Mouse (Mus musculus): Measurements from ENCODE around the gene Bola3. TPM values are rescaled to one million over a fixed set of nuclear protein-coding genes. Genes with fewer than 3 reads are reported as not detected.

Gene Bola3
- polyA plus RNA-seq, 1 experiment, result 87.1 TPM

DNA sequence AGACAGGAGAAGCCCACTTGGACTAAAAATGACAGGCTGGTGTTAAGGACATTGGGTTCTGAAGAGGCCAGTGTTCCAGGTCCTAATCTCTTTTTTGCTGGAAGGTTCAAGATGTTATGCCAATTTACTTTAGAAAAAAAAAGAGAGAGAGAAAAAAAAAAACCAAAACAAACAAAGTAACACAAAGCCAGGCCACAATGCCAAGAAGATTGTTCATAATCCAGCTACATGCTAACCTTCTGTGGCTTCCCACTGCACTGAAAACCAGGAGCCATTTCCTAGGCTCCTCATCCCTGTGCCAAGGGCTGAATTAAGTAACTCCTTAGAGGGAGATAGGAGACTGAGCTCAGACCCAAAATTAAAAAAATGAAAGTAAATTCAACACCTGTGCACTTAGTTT is 33.7 kb upstream of the Bola3 start:
- H3K27ac ChIP-seq (ENCODE audit: insufficient read depth, low read length), result no peak overlapping the region
- H3K4me1 ChIP-seq (ENCODE audit: control insufficient read depth, insufficient read depth, low read length), result no peaks in the 10 kb centered on the region
- no peak for TF ChIP-seq CTCF (IDR thresholded peaks at IDR 0.05; ENCODE audit: borderline replicate concordance, insufficient read depth, low read depth, low read length)
- TF ChIP-seq POLR2A (IDR thresholded peaks at IDR 0.05; ENCODE audit: borderline replicate concordance, insufficient read depth, low read length), result no peak
- no peak for DNase-seq
- H3K4me3 ChIP-seq (replicated peaks; ENCODE audit: insufficient read depth, low read depth, low read length), result no peak overlapping the region
- no peaks in the 10 kb centered on the region for H3K27me3 ChIP-seq (ENCODE audit: control insufficient read depth, insufficient read depth, low read length)

DNA sequence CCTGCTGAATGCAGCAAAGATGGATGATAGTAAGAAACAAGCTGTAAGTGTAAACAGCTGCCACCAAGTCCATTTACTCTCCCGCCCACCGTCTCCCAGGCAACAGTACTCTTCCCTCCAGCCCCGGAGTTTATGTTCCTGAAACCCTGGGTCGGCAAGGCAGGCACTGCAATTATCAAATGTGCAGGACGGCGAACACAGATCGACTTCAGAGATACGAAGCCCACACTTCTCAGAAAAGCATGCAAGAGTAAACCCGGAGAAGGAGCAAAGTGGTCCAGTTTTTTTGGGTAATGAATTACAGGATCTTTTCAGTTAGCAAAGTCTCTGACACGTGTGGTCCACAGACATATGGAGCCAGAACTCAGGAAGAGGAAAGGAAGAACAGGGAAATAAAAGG is 32.9 kb upstream of the Bola3 start:
- H3K27ac ChIP-seq (ENCODE audit: insufficient read depth, low read length), result no peak overlapping the region
- WGBS, result 13% methylated on average over 10 of the region's 10 CpGs
- no peaks in the 10 kb centered on the region for H3K4me1 ChIP-seq (ENCODE audit: control insufficient read depth, insufficient read depth, low read length)
- H3K27me3 ChIP-seq (ENCODE audit: control insufficient read depth, insufficient read depth, low read length), result no peaks in the 10 kb centered on the region
- no peak for TF ChIP-seq CTCF (IDR thresholded peaks at IDR 0.05; ENCODE audit: borderline replicate concordance, insufficient read depth, low read depth, low read length)
- no peak for TF ChIP-seq POLR2A (IDR thresholded peaks at IDR 0.05; ENCODE audit: borderline replicate concordance, insufficient read depth, low read length)
- DNase-seq, result no peak
- H3K4me3 ChIP-seq (replicated peaks; ENCODE audit: insufficient read depth, low read depth, low read length), result no peak overlapping the region

- 1% methylated on average over 52 of the region's 52 CpGs for WGBS
- no peaks in the 10 kb centered on the region for H3K4me1 ChIP-seq (ENCODE audit: control insufficient read depth, insufficient read depth, low read length)
- no peaks in the 10 kb centered on the region for H3K27me3 ChIP-seq (ENCODE audit: control insufficient read depth, insufficient read depth, low read length)
- TF ChIP-seq POLR2A (IDR thresholded peaks at IDR 0.05; ENCODE audit: borderline replicate concordance, insufficient read depth, low read length) (peak; percentile 50; the same call in 1 of the 2 replicates), CTCF (IDR thresholded peaks at IDR 0.05; ENCODE audit: borderline replicate concordance, insufficient read depth, low read depth, low read length) (peak; percentile 67; the same call in 1 of the 2 replicates)
- peak; percentile 91 to 95 for DNase-seq
- peak overlapping the region; percentile 64 for H3K4me3 ChIP-seq (replicated peaks; ENCODE audit: insufficient read depth, low read depth, low read length)
- peak overlapping the region; percentile 17 for H3K27ac ChIP-seq (ENCODE audit: insufficient read depth, low read length)
These were observed 31.7 kb upstream of the Bola3 start for GRCm38 (mm10) chr6:83317108-83317741.

DNA sequence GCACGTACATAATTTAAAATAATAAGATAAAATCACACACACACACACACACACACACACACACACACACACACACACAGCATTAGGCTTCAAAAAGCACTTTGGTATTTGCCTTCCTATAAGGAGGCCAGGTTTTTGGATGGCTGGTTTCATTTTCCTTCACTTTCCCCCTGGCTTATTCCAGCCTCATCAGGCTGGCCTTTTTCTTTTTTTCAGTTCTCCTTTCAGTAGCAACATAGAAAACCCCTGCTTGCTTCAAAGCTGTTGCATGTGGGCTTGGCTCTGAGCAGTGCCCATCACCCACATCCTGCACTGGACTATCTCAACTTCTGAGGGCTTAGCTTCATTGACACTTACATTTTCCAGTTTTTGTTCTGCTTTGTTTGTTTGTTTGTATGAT is 27.0 kb upstream of the Bola3 start:
- Histone ChIP-seq H3K27ac (ENCODE audit: insufficient read depth, low read length) (no peak overlapping the region), H3K4me3 (replicated peaks; ENCODE audit: insufficient read depth, low read depth, low read length) (no peak overlapping the region), H3K27me3 (ENCODE audit: control insufficient read depth, insufficient read depth, low read length) (no peaks in the 10 kb centered on the region), H3K4me1 (ENCODE audit: control insufficient read depth, insufficient read depth, low read length) (no peaks in the 10 kb centered on the region)
- no peak for TF ChIP-seq POLR2A (IDR thresholded peaks at IDR 0.05; ENCODE audit: borderline replicate concordance, insufficient read depth, low read length)
- no peak for TF ChIP-seq CTCF (IDR thresholded peaks at IDR 0.05; ENCODE audit: borderline replicate concordance, insufficient read depth, low read depth, low read length)
- DNase-seq, result no peak
- 57% methylated on average over 1 of the region's 1 CpGs for WGBS

DNA sequence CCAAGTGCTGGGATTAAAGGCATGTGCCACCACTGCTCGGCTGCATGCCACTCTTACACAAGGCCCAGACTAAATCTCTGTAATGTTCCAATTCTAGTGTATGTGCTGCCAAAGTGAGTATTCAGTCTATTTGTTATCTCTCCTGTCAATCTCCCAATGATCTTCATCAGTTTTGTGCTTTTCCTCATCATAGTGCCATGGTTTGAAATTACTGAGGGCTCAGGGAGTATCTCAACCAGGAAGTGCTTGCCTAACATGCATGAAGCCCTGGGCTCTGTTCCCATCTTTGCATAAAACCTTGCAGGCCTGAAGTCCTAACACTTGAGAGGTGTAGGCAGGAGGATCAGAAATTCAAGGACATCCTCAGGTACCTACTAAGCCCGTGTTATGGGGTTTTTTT is 26.2 kb upstream of the Bola3 start:
- Histone ChIP-seq H3K27me3 (ENCODE audit: control insufficient read depth, insufficient read depth, low read length) (no peaks in the 10 kb centered on the region), H3K4me3 (replicated peaks; ENCODE audit: insufficient read depth, low read depth, low read length) (no peak overlapping the region), H3K4me1 (ENCODE audit: control insufficient read depth, insufficient read depth, low read length) (no peaks in the 10 kb centered on the region), H3K27ac (ENCODE audit: insufficient read depth, low read length) (no peak overlapping the region)
- 58% methylated on average over 2 of the region's 2 CpGs for WGBS
- TF ChIP-seq CTCF (IDR thresholded peaks at IDR 0.05; ENCODE audit: borderline replicate concordance, insufficient read depth, low read depth, low read length) (no peak), POLR2A (IDR thresholded peaks at IDR 0.05; ENCODE audit: borderline replicate concordance, insufficient read depth, low read length) (no peak)
- no peak for DNase-seq

GRCm38 (mm10) chr6:83323652-83324419 is 25.1 kb upstream of the Bola3 start:
- WGBS, result 63% methylated on average over 8 of the region's 8 CpGs
- Histone ChIP-seq H3K4me1 (ENCODE audit: control insufficient read depth, insufficient read depth, low read length) (no peaks in the 10 kb centered on the region), H3K27me3 (ENCODE audit: control insufficient read depth, insufficient read depth, low read length) (no peaks in the 10 kb centered on the region), H3K27ac (ENCODE audit: insufficient read depth, low read length) (no peak overlapping the region), H3K4me3 (replicated peaks; ENCODE audit: insufficient read depth, low read depth, low read length) (no peak overlapping the region)
- DNase-seq, result no peak
- TF ChIP-seq POLR2A (IDR thresholded peaks at IDR 0.05; ENCODE audit: borderline replicate concordance, insufficient read depth, low read length) (no peak), CTCF (IDR thresholded peaks at IDR 0.05; ENCODE audit: borderline replicate concordance, insufficient read depth, low read depth, low read length) (no peak)

DNA sequence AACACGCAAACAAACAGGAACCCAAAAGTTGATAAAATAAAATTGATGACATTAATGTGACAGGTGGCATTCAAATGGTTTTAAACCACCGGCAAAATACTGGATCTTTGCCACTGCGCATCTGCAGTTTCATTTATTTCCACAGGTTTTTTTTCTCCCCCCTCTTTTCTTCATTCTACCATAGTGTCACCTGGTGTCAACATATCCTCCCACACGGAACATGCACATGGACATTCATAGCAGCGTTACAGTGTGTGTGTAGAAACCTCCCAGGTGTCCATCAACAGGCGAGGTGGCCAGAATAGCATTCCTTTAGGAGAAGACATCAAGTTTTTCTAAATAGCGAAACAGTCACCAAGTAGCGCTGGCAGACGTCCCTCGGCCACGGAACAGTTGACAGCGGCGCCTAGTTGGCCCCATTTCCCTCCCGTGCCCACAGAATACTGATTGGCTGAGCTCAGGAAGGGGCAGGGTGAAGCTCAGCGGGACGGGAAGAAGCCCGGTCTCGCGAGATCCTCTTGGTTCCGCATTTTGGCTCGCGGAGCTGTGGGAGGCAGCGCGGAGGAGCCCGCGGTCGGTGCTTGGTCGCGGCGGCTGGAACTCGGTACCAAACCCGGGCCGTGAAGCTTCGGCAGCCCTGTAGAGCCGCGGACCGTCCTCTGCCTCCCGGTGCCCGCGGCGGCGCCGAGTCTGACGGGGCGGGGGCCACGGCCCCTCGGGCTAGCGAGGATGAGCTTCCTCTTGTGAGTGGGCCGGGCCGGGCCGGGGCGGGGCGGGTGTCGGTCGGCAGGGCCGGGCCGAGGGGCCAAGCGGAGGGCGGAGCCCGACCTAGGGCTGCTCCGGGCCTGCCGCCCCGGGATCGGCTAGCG is 23.2 kb upstream of the Bola3 start, which contains the start of the genes Mthfd2 and Mob1a:
Gene Mthfd2 (minus strand): TSS at position 384 of the 869 bp plus-strand sequence.
Gene Mob1a (plus strand): TSS at position 492 of the 869 bp plus-strand sequence.
- under 1% methylated on average over 63 of the region's 65 CpGs for WGBS

More for the DNA sequence above, 23.2 kb upstream of the Bola3 start, which contains the start of the genes Mthfd2 and Mob1a:
- no peak for TF ChIP-seq CTCF (IDR thresholded peaks at IDR 0.05; ENCODE audit: borderline replicate concordance, insufficient read depth, low read depth, low read length)
- TF ChIP-seq POLR2A (IDR thresholded peaks at IDR 0.05; ENCODE audit: borderline replicate concordance, insufficient read depth, low read length), result peak; percentile 85
- Histone ChIP-seq H3K4me3 (replicated peaks; ENCODE audit: insufficient read depth, low read depth, low read length) (peak within 1 kb of the TSS; percentile 92), H3K4me1 (ENCODE audit: control insufficient read depth, insufficient read depth, low read length) (no peaks in the 10 kb centered on the region), H3K27ac (ENCODE audit: insufficient read depth, low read length) (peak within 1 kb of the TSS; percentile 59; the same call in 1 of the 2 replicates), H3K27me3 (ENCODE audit: control insufficient read depth, insufficient read depth, low read length) (no peaks in the 10 kb centered on the region)
- DNase-seq, result peak; percentile 96
